Mouse (Mus musculus) forebrain, embryonic 15.5 days (tissue): ENCODE measurements around the gene Tcf7. TPM values are rescaled to one million over a fixed set of nuclear protein-coding genes. Genes with fewer than 3 reads are reported as not detected.

ENCODE experiments used
- ATAC-seq: fragments of 200-750 bp; cut with Nextera tagmentation; replicated peaks from 2 replicates; pipeline ENCODE4 v1.8.0; 2017; ENCODE audit warnings: mild to moderate bottlenecking, moderate TSS enrichment, moderate library complexity
- H3K27ac ChIP-seq: fragments of 300-500 bp; sonication (generic); replicated peaks from 2 replicates; pipeline ENCODE4 v1.5.1; 2015; ENCODE audit warnings: mild to moderate bottlenecking, inconsistent platforms
- H3K27me3 ChIP-seq: fragments of 300-500 bp; sonication (generic); 2 replicates; pipeline ENCODE4 v1.6.1; 2015; ENCODE audit warnings: inconsistent platforms
- H3K36me3 ChIP-seq: fragments of 300-500 bp; sonication (generic); 2 replicates; pipeline ENCODE4 v1.6.1; 2015; ENCODE audit warnings: mild to moderate bottlenecking, inconsistent platforms
- H3K4me1 ChIP-seq: fragments of 300-500 bp; sonication (generic); 2 replicates; pipeline ENCODE4 v1.6.1; 2015; ENCODE audit warnings: inconsistent platforms
- H3K4me2 ChIP-seq: fragments of 300-500 bp; sonication (generic); replicated peaks from 2 replicates; pipeline ENCODE4 v1.6.1; 2015; ENCODE audit warnings: mild to moderate bottlenecking, inconsistent platforms
- H3K4me3 ChIP-seq: fragments of 300-500 bp; sonication (generic); 2 replicates; pipeline ENCODE4 v1.5.1; 2015; ENCODE audit warnings: mild to moderate bottlenecking, inconsistent platforms
- H3K9ac ChIP-seq: fragments of 300-500 bp; sonication (generic); replicated peaks from 2 replicates; pipeline ENCODE4 v1.6.1; 2015; ENCODE audit warnings: mild to moderate bottlenecking, inconsistent platforms
- H3K9me3 ChIP-seq: fragments of 300-500 bp; sonication (generic); 2 replicates; pipeline ENCODE4 v1.6.1; 2016; ENCODE audit warnings: inconsistent platforms
- WGBS: fragments of 180-500 bp; shearing (Covaris S2); methylation state at CpG from one replicate; pipeline ENCODE4 v1.1.7; 2015; ENCODE audit warnings: mixed read lengths; 5-methylcytosine and 5-hydroxymethylcytosine counted together
- polyA plus RNA-seq: library from polyadenylated mRNA; unstranded; fragments of >200 nt; fragmentation: Nextera tagmentation; extraction: Ambion mirVana; gene quantifications from 2 replicates; pipeline ENCODE4 v1.2.1, GENCODE M21; 2015

Gene Tcf7
- polyA plus RNA-seq, 1 experiment from 2014 or later, result 3.4 TPM

DNA sequence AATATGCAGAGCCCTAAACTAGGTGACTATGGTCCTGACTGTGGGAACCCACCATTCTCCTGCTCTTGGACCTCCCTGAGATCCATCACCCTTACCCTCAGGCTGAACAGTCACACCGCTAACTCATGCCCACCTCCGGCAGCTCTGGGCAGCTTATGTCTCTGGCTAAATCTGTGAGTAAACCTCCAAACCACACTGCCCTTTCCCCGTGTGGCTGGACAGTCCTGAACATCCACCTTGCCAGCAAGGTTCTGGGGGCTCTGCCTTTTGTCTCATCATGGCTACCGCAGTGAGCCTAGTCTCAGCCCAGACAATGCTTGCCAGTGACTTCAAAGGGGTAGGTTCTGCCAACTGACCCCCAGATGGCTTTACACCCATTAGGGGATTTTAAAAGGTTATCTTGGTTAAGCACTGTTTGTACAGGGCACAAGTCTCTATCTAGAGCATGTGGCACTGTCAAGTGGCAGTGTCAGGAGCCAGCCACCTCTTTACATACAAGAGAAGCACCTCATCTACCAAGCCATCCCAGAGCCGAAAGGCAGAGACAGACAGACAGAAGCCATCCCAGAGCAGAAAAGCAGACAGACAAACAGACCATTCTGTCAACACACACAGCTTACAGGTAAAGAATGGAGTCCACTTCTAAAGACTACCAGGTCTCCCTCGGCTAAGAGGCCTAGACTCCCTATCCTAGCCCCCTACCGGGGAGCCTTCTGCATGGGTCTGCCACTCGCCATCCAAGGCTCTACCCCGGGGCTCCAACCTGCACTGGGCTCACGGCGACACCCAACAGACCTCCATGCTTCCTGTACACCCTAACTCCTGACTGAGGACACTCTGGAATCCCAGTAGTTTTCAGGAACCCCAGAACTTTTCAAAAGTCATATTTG lies 2.0 kb downstream of the Tcf7 start:
- H3K9ac ChIP-seq, result no peak overlapping the region
- peaks cover 23% of the 10 kb centered on the region for H3K4me1 ChIP-seq
- peaks cover 13% of the 10 kb centered on the region; the same call in 1 of the 2 replicates for H3K27me3 ChIP-seq
- H3K4me3 ChIP-seq, result no peak overlapping the region
- no peak overlapping the region for H3K4me2 ChIP-seq
- 89% methylated on average over 11 of the region's 11 CpGs for WGBS
- ATAC-seq, result no peak
- H3K9me3 ChIP-seq, result no peaks in the 10 kb centered on the region
- no peaks in the 10 kb centered on the region for H3K36me3 ChIP-seq
- no peak overlapping the region for H3K27ac ChIP-seq

DNA sequence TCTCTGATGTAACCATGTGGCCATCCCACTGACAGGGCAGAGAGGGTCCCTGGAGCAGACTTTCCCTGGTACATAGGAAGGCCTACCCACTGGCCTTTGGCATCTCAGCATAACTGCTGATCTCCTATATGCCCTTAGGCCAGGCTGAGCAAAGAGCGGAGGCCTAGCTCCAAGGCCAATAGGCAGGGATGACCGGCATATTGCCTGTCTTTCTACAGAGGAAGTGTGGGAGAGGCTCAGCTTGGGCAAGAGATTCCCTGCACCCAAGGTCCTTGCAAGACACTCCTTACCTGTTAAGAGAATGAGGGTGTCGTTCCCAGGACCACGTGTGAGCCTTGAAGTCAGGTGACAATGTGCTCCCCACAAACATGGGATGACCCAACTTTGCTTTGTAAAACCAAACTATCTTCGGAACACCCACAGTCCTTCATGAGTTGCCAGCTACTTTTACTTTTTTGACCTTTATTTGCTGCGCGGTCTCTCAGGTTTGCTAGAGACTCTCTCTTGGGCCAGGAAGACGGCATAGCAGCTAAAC lies 3.1 kb downstream of the Tcf7 start:
- H3K27ac ChIP-seq, result no peak overlapping the region
- H3K9me3 ChIP-seq, result no peaks in the 10 kb centered on the region
- H3K4me2 ChIP-seq, result no peak overlapping the region
- H3K4me1 ChIP-seq, result peaks cover 22% of the 10 kb centered on the region
- H3K9ac ChIP-seq, result no peak overlapping the region
- ATAC-seq, result no peak
- no peaks in the 10 kb centered on the region for H3K36me3 ChIP-seq
- 92% methylated on average over 8 of the region's 8 CpGs for WGBS
- no peak overlapping the region for H3K4me3 ChIP-seq
- peaks cover 7% of the 10 kb centered on the region; the same call in 1 of the 2 replicates for H3K27me3 ChIP-seq

DNA sequence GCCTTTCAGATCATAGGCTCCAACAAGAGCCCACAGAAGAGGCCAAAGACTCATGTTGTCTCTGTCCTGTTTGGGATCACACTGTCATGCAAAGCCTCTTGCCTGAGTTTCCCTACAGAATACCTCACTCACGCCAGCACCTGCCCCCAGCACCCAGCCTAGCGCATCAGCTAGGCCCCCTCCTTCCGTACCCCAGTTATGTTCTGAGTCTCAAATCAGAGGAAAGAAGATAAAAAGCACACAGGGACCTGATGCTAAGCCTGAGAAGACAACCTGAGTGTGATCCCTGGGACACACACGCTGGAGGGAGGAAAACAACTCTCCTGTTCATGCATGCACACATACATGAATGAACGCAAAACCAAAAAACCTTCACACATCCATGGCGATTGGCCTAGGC lies 3.8 kb downstream of the Tcf7 start:
- Histone ChIP-seq H3K27me3 (peaks cover 1% of the 10 kb centered on the region; the same call in 1 of the 2 replicates), H3K27ac (no peak overlapping the region), H3K9ac (no peak overlapping the region), H3K4me3 (no peak overlapping the region), H3K4me1 (peaks cover 15% of the 10 kb centered on the region), H3K36me3 (no peaks in the 10 kb centered on the region), H3K4me2 (no peak overlapping the region), H3K9me3 (no peaks in the 10 kb centered on the region)
- no peak for ATAC-seq
- 89% methylated on average over 6 of the region's 6 CpGs for WGBS

DNA sequence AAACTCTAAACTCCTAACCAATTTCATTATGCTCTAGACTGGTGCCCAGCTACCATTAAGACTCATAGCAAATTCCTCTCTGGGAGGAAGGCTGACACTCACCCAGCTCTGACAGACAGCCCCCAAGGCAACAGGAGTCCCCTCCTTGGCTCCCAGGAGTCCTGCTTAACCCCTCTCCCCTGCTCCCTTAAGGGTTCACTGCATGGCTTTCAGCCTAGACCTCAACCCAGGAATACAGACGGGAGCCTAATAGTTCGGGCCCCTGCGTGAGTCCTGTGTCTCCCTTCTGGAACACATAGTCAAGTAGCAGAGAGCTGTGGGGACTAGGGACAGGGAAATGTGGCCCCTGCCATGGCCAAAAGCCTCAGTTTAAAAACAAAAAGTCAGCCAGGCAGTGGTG lies 4.7 kb downstream of the Tcf7 start:
- ATAC-seq, result no peak
- Histone ChIP-seq H3K9me3 (no peaks in the 10 kb centered on the region), H3K4me2 (no peak overlapping the region), H3K36me3 (no peaks in the 10 kb centered on the region), H3K9ac (no peak overlapping the region), H3K27ac (no peak overlapping the region), H3K27me3 (no peaks in the 10 kb centered on the region), H3K4me1 (peaks cover 8% of the 10 kb centered on the region), H3K4me3 (no peak overlapping the region)
- 96% methylated on average over 3 of the region's 3 CpGs for WGBS

DNA sequence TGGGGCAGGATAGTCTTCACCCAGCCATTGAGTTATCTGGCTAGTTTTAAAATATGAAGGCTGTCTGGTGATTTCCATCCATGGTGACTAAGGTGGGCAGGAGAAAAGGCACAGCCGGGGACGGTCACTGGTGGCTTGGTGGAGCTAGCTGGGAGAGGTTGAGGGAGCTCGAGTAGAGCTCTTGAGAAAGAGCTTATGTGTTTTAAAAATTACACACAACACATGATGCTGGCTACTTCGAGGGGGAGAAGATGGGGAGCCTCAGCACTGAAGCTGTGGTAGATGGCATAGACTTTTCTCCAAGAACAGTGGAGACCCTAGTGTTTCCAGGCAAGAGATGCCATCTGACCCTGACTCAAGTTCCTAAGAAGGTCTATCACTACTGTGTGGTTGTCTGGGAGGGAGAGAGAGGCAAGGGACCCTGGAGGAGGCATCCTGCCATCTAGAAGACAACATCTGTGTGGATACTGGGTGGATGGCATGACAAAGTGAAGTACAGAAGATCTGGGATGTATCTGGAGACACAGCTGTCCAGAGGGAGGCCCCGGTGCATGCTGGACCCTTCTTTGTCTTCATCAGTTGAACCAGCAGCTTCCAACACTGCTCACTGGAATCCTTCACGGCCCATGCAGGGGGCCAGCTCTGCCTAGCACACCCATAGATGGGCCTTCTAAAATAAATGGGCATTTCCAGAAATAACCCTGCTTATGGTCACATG lies 5.2 kb downstream of the Tcf7 start:
- ATAC-seq, result no peak
- Histone ChIP-seq H3K36me3 (no peaks in the 10 kb centered on the region), H3K9me3 (no peaks in the 10 kb centered on the region), H3K4me3 (no peak overlapping the region), H3K4me1 (peaks cover 3% of the 10 kb centered on the region), H3K4me2 (no peak overlapping the region), H3K27me3 (no peaks in the 10 kb centered on the region), H3K27ac (no peak overlapping the region), H3K9ac (no peak overlapping the region)
- WGBS, result 88% methylated on average over 6 of the region's 6 CpGs

DNA sequence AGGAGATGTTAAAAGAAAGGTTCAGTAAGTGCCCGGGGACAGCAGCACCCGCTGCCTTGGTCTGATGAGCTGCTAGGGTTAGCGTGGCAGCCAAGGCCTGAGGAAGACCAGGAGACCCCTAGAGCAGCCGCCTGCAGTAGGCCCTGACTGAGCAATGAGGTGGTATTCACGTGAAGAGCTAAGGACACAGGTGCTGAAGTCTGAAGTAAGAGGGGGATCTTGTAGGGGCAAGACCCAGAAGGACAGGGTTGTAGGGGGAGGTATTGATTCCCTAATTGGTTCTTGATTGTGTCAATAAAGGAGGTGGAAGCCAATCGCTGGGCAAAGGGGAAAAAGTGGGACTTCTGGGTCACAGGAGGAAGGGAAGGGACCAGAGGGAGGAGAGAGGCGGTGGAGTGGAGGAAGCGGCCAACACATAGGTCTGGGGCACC lies 5.8 kb downstream of the Tcf7 start:
- H3K27ac ChIP-seq, result no peak overlapping the region
- H3K27me3 ChIP-seq, result no peaks in the 10 kb centered on the region
- no peaks in the 10 kb centered on the region for H3K4me1 ChIP-seq
- no peak overlapping the region for H3K9ac ChIP-seq
- ATAC-seq, result no peak
- H3K4me3 ChIP-seq, result no peak overlapping the region
- no peaks in the 10 kb centered on the region for H3K36me3 ChIP-seq
- H3K9me3 ChIP-seq, result no peaks in the 10 kb centered on the region
- H3K4me2 ChIP-seq, result no peak overlapping the region
- WGBS, result 91% methylated on average over 8 of the region's 8 CpGs

DNA sequence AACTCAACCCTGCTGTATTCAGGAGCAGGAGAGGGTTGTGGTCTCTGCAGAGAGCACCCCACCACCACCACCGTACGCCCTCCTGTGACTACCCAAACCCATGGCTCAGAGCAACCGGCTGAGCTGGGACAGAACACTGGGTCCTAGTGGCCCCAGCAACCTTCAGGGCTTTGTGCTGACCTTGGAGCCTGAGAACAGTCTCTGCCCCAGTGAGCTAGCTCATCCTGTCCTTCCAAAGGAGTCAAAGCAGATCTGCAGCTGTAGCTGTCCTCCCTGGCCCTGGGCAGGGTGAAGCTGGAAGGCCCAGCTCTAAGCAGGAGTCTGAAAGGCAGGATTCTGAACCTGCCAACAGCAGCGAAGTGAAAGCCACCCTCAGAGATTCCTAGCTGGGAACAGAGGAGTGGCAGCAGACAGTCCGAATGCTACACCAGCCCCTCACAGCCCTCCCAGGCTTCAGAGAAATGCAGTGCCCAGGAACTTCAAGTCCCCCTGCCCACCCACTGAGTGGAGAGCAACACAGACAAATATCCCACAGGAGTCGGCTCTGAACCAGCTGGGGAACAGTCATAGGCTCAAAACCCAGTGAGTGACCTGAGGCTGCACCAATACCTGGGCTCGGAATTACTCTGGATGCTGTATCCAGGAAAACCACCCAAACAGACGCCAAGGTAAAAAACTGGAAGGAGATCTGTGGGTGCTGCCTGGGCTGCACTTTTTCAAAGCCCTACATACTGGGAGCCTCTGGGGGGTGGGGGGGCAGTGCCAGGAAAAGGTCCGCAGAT lies 6.8 kb downstream of the Tcf7 start:
- Histone ChIP-seq H3K27me3 (no peaks in the 10 kb centered on the region), H3K4me3 (no peak overlapping the region), H3K4me1 (no peaks in the 10 kb centered on the region), H3K27ac (no peak overlapping the region), H3K4me2 (no peak overlapping the region), H3K9ac (no peak overlapping the region), H3K9me3 (no peaks in the 10 kb centered on the region), H3K36me3 (no peaks in the 10 kb centered on the region)
- ATAC-seq, result no peak
- WGBS, result 80% methylated on average over 9 of the region's 9 CpGs

DNA sequence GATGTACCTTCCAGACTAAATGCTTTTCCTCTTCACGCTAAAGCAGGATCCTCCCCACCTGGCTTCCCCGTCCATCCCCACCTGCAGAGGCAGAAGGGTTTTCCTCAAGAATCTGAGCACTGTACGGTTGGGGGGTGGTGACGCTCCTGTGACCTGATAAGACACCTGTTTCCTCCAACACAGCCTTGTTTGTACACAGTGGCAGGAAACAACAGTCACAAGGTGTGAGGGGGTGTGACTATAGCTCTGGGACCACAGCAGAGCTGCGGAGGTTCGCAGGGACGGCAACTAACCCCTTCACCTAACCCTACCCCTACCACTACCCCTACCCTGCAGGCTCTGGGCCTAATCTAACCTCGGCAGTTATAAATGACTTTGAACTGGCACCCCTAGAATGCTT lies 7.4 kb downstream of the Tcf7 start:
- no peak overlapping the region for H3K27ac ChIP-seq
- H3K4me1 ChIP-seq, result no peaks in the 10 kb centered on the region
- no peaks in the 10 kb centered on the region for H3K27me3 ChIP-seq
- no peak overlapping the region for H3K4me2 ChIP-seq
- no peaks in the 10 kb centered on the region for H3K36me3 ChIP-seq
- H3K4me3 ChIP-seq, result no peak overlapping the region
- no peak overlapping the region for H3K9ac ChIP-seq
- 91% methylated on average over 8 of the region's 8 CpGs for WGBS
- no peaks in the 10 kb centered on the region for H3K9me3 ChIP-seq
- ATAC-seq, result no peak

DNA sequence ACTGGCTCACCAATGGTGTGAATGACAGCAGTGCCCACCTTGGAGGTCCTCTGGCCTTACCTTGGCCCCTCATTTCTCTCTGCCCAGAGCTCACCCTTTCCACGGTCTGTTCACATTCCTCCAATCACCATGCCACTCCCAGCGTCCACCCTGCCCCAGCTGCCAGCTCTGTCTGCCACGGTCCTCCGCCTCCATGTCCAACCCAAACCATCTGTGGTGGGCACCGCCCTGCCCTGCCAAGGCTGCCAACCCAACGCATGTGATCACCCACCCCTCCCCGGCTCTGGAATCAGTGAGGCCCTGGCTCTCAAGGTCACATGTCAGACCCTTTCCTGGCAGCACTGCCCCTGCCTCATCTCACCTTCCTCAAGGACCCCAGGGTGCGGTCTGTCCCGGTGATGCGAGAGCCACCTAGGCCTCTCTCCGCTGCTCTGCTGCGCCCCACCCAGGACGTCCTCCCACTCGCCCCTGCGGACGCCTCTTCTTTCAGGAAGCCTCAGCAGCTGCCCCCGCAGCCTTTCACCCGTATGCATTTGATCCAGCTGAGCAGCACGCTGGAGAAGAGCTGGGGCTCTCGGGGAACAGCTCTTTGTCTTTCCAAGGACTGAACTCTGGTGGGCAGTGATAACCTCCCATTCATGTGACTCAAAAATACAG lies 8.2 kb downstream of the Tcf7 start:
- Histone ChIP-seq H3K4me1 (no peaks in the 10 kb centered on the region), H3K27me3 (no peaks in the 10 kb centered on the region), H3K9ac (no peak overlapping the region), H3K9me3 (no peaks in the 10 kb centered on the region), H3K4me2 (no peak overlapping the region), H3K36me3 (no peaks in the 10 kb centered on the region), H3K4me3 (no peak overlapping the region), H3K27ac (no peak overlapping the region)
- WGBS, result 90% methylated on average over 20 of the region's 20 CpGs
- no peak for ATAC-seq

DNA sequence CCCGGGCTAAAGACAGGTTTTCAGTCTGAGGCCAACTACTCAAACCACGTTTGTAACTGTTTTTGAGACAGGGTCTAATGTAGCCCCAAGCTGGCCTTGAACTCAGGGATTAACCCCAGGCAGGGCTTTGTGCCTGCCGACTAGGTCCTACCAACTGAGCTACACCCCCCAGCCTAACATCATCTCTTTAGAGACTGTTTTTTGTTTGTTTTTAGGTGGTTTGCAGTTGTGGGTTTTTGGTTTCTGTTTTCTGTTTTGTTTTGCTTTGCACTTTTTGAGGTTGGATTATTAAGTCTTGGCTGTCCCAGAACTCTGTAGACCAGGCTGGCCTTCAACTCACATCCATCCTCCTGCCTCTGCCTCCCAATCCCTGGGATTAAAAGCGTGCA lies 8.9 kb downstream of the Tcf7 start:
- Histone ChIP-seq H3K27me3 (no peaks in the 10 kb centered on the region), H3K4me3 (no peak overlapping the region), H3K9ac (no peak overlapping the region), H3K36me3 (no peaks in the 10 kb centered on the region), H3K4me1 (no peaks in the 10 kb centered on the region), H3K9me3 (no peaks in the 10 kb centered on the region), H3K4me2 (no peak overlapping the region), H3K27ac (no peak overlapping the region)
- 82% methylated on average over 4 of the region's 4 CpGs for WGBS
- no peak for ATAC-seq

DNA sequence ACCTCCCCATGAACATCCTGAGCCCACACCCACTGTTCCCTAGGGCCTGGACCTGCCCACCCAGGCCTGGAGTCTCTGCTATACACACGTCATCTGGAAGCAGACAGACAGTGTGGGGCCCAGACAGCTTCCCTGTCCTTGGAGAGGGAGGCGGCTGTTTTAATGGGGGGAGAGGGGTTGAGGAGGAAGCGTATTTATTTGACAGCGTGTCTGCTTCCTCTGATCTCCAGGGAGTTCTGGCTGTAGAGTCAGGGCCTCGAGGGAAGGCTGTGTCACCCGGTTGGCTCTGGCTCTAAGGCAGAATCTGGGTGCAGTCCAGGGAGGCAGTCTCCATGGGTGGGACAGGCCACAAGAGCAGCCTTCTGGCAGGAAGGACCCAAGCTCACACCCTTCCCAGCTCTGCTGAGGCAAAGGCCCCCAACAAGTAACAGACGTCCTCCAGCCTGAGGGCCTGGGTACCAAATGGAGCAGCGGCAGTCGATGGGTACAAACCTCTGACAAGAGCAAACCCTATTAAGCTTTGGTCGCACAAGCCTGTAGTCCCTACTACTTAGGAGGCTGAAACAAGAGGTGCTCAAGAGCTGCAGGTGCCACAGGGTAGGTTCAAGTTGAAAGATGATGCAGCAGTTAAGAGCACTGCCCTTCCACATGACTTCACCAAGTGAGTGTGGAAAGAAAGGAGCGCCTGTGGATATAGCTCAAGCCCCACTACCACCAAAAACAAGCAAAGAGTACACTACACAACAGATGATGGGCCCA lies 9.5 kb downstream of the Tcf7 start:
- no peak for ATAC-seq
- no peaks in the 10 kb centered on the region for H3K4me1 ChIP-seq
- no peaks in the 10 kb centered on the region for H3K36me3 ChIP-seq
- no peak overlapping the region for H3K4me3 ChIP-seq
- H3K9ac ChIP-seq, result no peak overlapping the region
- no peak overlapping the region for H3K27ac ChIP-seq
- 84% methylated on average over 11 of the region's 11 CpGs for WGBS
- H3K9me3 ChIP-seq, result no peaks in the 10 kb centered on the region
- no peaks in the 10 kb centered on the region for H3K27me3 ChIP-seq
- no peak overlapping the region for H3K4me2 ChIP-seq
